Mouse (Mus musculus) heart, embryonic 11.5 days (tissue): ENCODE results near the gene Nt5c2. TPM values are rescaled to one million over a fixed set of nuclear protein-coding genes. Genes with fewer than 3 reads are reported as not detected.
A peak's percentile ranks its signal among the peaks of the same experiment; 100 is the strongest.

Experiments used
- ATAC-seq: fragments of 200-750 bp; cut with Nextera tagmentation; replicated peaks from 2 replicates; pipeline ENCODE4 v1.8.0; 2017; ENCODE audit warnings: moderate library complexity; ENCODE audit not compliant: insufficient number of reproducible peaks, low FRiP score, low TSS enrichment
- H3K27ac ChIP-seq: fragments of 300-500 bp; sonication (generic); 2 replicates; pipeline ENCODE4 v1.5.1; 2014; ENCODE audit warnings: mild to moderate bottlenecking, low read depth, low read length
- H3K27me3 ChIP-seq: fragments of 300-500 bp; sonication (generic); 2 replicates; pipeline ENCODE4 v1.6.1; 2014; ENCODE audit warnings: mild to moderate bottlenecking, low read length, mixed read lengths; ENCODE audit not compliant: control insufficient read depth, insufficient read depth
- H3K36me3 ChIP-seq: fragments of 300-500 bp; sonication (generic); 2 replicates; pipeline ENCODE4 v1.6.1; 2014; ENCODE audit warnings: mild to moderate bottlenecking, low read length, moderate library complexity, mixed read lengths; ENCODE audit not compliant: control insufficient read depth, insufficient read depth
- H3K4me1 ChIP-seq: fragments of 300-500 bp; sonication (generic); 2 replicates; pipeline ENCODE4 v1.6.1; 2014; ENCODE audit warnings: low read length; ENCODE audit not compliant: control insufficient read depth, insufficient read depth
- H3K4me2 ChIP-seq: fragments of 300-500 bp; sonication (generic); 2 replicates; pipeline ENCODE4 v1.6.1; 2014; ENCODE audit warnings: mild to moderate bottlenecking, moderate library complexity
- H3K4me3 ChIP-seq: fragments of 300-500 bp; sonication (generic); 2 replicates; pipeline ENCODE4 v1.5.1; 2014; ENCODE audit warnings: low read depth, low read length
- H3K9ac ChIP-seq: fragments of 300-500 bp; sonication (generic); 2 replicates; pipeline ENCODE4 v1.6.1; 2014; ENCODE audit warnings: mild to moderate bottlenecking, low read depth, low read length, moderate library complexity
- H3K9me3 ChIP-seq: fragments of 300-500 bp; sonication (generic); replicated peaks from 2 replicates; pipeline ENCODE4 v1.6.1; 2016; ENCODE audit warnings: low read length; ENCODE audit not compliant: control insufficient read depth
- WGBS: fragments of 180-500 bp; shearing (Covaris S2); extraction: QIAGEN DNeasy Blood & Tissue Kit; methylation state at CpG from one replicate; pipeline ENCODE4 v1.1.7; 2014; ENCODE audit not compliant: insufficient replicate concordance; 5-methylcytosine and 5-hydroxymethylcytosine counted together
- polyA plus RNA-seq: library from polyadenylated mRNA; unstranded; fragments of >200 nt; fragmentation: Nextera tagmentation; extraction: Ambion mirVana; gene quantifications from 2 replicates; pipeline ENCODE4 v1.2.1, GENCODE M21; 2014

Gene Nt5c2
- polyA plus RNA-seq, 1 experiment from 2014 or later = 82.3 TPM

DNA sequence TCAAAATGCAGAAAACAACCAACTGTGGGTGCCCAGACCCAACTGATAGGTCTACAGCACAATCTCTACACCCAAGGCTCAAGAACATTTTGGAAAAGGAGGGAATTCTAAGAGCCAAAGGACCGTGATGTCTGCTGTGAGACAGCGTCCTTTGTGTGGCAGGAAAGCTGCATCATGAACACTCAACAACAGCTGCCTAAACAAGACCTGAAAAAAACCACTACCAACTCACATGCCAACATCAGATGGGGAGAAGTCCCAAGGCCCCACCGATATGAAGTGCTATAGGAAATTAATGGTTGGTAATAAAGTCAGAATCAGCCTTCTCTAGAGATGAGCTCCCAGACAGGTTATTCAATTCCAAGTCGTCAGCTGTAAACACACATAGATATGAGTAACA, 57.0 kb downstream of the Nt5c2 start:
- Histone ChIP-seq H3K9ac (no peak overlapping the region), H3K4me3 (no peak overlapping the region), H3K27ac (no peak overlapping the region), H3K27me3 (no peaks in the 10 kb centered on the region), H3K36me3 (no peaks in the 10 kb centered on the region), H3K9me3 (no peaks in the 10 kb centered on the region), H3K4me1 (peaks cover 28% of the 10 kb centered on the region), H3K4me2 (no peak overlapping the region)
- 81% methylated on average over 4 of the region's 4 CpGs for WGBS
- ATAC-seq = no peak

DNA sequence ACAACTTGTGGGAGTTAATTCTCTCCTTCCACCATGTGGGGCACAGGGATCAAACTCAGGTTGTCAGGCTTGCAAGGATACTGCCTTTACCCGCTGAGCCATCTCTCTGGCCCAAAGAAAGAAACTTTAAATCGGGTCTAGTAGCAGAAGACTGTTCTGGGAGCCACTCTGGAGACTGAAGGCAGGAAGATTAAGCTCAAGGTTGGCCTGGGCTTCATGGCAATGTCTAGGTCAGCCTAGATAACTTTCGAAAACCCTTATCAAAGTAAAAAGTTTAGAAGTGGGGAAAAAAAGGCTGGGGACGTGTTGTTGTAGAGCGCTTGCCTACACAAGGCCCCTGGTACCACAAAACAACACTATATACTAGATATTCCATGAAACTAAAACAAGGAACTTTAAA, 58.0 kb downstream of the Nt5c2 start:
- H3K4me1 ChIP-seq = peaks cover 28% of the 10 kb centered on the region
- H3K27ac ChIP-seq = no peak overlapping the region
- WGBS = 67% methylated on average over 5 of the region's 5 CpGs

DNA sequence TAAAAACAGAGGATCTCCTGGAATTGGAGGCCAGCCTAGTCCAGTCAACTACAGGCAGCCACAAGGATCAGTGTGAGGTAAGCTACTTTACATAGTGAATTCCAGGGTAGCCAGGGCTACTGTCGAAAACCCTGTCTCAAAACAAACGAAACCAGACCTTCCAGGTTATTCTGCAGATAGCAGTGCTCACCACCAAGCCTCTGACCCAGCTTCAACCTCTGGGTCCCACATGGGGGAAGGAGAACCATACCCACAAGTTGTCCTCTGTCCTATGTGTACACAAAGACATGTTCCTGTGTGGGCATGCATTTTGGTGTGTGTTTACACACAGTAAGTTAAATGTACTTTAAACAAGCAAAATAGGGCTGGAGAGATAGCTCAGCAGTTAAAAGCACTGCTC, 58.5 kb downstream of the Nt5c2 start:
- no peak overlapping the region for H3K27ac ChIP-seq
- H3K9ac ChIP-seq = no peak overlapping the region
- ATAC-seq = no peak
- H3K27me3 ChIP-seq = no peaks in the 10 kb centered on the region
- H3K9me3 ChIP-seq = no peaks in the 10 kb centered on the region
- H3K4me2 ChIP-seq = no peak overlapping the region; the same call in 1 of the 2 replicates
- peaks cover 28% of the 10 kb centered on the region for H3K4me1 ChIP-seq
- no peaks in the 10 kb centered on the region for H3K36me3 ChIP-seq
- no peak overlapping the region for H3K4me3 ChIP-seq
- WGBS = 59% methylated on average over 2 of the region's 2 CpGs

More for the DNA sequence above, 58.0 kb downstream of the Nt5c2 start:
- Histone ChIP-seq H3K9ac (no peak overlapping the region), H3K9me3 (no peaks in the 10 kb centered on the region), H3K36me3 (no peaks in the 10 kb centered on the region), H3K4me3 (no peak overlapping the region), H3K27me3 (no peaks in the 10 kb centered on the region), H3K4me2 (no peak overlapping the region)
- ATAC-seq = no peak

DNA sequence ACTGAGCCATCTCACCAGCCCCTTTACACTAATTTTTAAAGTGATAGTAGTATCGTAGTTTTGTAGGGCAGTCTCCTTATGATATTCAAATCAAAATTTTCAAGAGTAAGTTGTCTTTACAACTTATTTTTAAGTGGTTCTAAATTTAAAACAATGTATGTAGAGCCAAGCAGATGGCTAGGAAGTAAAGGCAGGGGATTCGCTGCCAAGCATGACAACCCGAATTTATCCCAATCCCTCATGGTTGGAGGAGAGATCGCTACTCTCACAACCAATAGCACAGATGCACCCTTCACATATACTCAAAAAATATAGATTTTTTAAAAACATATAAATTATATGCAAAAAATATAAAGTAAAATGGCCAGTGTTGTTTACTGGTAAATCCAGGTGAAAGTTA, 59.3 kb downstream of the Nt5c2 start:
- Histone ChIP-seq H3K27me3 (no peaks in the 10 kb centered on the region), H3K36me3 (no peaks in the 10 kb centered on the region), H3K27ac (no peak overlapping the region), H3K9ac (no peak overlapping the region), H3K4me2 (no peak overlapping the region), H3K4me1 (peaks cover 24% of the 10 kb centered on the region), H3K9me3 (no peaks in the 10 kb centered on the region), H3K4me3 (no peak overlapping the region)
- WGBS = 96% methylated on average over 4 of the region's 4 CpGs
- ATAC-seq = no peak

DNA sequence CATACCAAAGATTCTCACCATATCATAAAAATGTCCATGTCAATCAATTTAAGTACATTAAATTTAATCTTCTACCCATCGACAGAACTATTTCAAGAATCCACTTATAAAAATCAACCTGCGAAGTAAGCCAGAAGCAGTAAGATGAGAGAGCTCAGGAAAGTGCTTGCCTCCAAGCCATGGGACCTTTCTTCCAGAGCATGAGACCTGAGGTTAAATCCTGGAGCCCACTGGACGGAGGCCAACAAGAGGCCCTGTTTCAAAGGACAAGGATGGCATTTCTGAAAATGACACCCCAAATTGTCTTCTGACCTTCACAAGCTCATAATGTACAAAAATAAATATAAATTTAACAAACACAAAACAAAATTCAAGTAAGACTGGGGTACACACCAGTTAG, 61.4 kb downstream of the Nt5c2 start:
- no peak overlapping the region for H3K9ac ChIP-seq
- no peaks in the 10 kb centered on the region for H3K27me3 ChIP-seq
- no peak overlapping the region for H3K4me2 ChIP-seq
- no peaks in the 10 kb centered on the region for H3K9me3 ChIP-seq
- peaks cover 6% of the 10 kb centered on the region; the same call in 1 of the 2 replicates for H3K36me3 ChIP-seq
- no peak overlapping the region for H3K4me3 ChIP-seq
- ATAC-seq = no peak
- H3K27ac ChIP-seq = no peak overlapping the region
- WGBS = 84% methylated on average over 3 of the region's 3 CpGs
- peaks cover 8% of the 10 kb centered on the region; the same call in 1 of the 2 replicates for H3K4me1 ChIP-seq

DNA sequence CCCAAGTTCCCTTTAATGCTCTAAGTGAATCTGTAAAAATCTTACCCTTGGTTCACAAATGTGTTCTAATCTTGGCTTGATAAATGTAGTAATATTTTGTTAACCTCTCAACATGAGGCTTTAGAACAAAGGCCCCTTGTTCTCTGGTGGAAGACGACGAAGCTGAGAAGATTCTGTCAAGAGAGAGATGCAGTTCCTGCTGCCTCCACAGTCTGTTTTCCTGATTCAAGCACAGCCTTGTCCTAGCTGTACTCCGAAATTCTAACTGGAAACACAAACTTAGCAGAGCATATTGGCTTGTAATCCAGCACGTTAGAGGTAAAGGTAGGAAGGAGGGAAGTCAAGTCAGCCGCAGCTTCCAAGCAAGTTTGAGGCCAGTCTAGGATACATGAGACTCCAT, 62.0 kb downstream of the Nt5c2 start:
- H3K4me3 ChIP-seq = no peak overlapping the region
- no peak overlapping the region for H3K9ac ChIP-seq
- no peak overlapping the region for H3K27ac ChIP-seq
- H3K4me1 ChIP-seq = peaks cover 8% of the 10 kb centered on the region; the same call in 1 of the 2 replicates
- H3K36me3 ChIP-seq = peaks cover 6% of the 10 kb centered on the region; the same call in 1 of the 2 replicates
- H3K9me3 ChIP-seq = no peaks in the 10 kb centered on the region
- 74% methylated on average over 5 of the region's 5 CpGs for WGBS
- H3K27me3 ChIP-seq = no peaks in the 10 kb centered on the region
- ATAC-seq = no peak
- H3K4me2 ChIP-seq = no peak overlapping the region

DNA sequence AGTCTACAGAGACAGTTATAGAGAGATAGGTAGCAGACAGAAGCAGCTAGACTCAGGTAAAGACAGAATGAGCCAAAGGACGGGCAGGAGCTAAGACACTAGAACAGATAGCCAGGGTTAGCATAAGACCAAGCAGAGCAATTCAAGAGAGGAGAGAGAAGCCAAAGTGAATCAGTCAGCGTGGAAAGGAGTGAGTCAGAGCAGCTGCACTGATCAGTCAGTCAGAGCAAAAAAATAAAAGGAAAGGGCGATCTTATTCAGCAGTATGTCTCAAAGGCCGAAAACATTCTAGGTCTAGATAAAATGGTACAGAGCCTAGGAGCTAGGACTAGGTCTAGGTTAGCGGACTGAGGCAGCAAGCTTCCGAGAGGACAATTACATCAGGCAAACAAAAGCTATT, 70.6 kb downstream of the Nt5c2 start:
- no peaks in the 10 kb centered on the region for H3K27me3 ChIP-seq
- no peak overlapping the region for H3K9ac ChIP-seq
- no peaks in the 10 kb centered on the region for H3K4me1 ChIP-seq
- WGBS = 86% methylated on average over 6 of the region's 6 CpGs
- no peak overlapping the region for H3K4me2 ChIP-seq
- H3K9me3 ChIP-seq = no peaks in the 10 kb centered on the region
- ATAC-seq = no peak
- no peaks in the 10 kb centered on the region; the same call in 1 of the 2 replicates for H3K36me3 ChIP-seq
- H3K27ac ChIP-seq = no peak overlapping the region
- H3K4me3 ChIP-seq = no peak overlapping the region

DNA sequence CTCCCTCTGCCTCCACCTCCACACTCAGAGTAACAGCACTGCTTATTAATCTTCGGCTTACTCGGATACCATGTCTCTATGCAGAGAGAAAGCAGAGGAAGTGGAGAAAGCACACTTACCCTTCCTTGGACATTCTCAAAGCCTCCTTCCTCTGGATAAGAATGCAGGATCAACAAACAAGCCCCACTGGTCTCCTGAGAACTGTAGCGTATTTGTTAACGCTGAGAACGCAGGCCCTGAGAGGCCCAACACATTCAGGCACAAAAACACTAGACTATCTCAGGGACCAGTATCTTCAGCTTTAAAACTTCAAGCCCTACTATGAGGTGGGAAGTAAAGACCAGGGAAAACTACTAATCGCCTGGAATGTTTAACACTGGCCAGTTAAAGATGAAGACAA, 77.8 kb downstream of the Nt5c2 start:
- peaks cover 15% of the 10 kb centered on the region for H3K4me1 ChIP-seq
- peak overlapping the region; percentile 40; the same call in 1 of the 2 replicates for H3K9ac ChIP-seq
- H3K4me3 ChIP-seq = no peak overlapping the region
- H3K4me2 ChIP-seq = 0 out of 2 replicates have a peak overlapping the region, but pooled peaks have one; percentile 0
- H3K27ac ChIP-seq = peak overlapping the region; percentile 58
- WGBS = 32% methylated on average over 6 of the region's 6 CpGs
- H3K27me3 ChIP-seq = no peaks in the 10 kb centered on the region
- no peaks in the 10 kb centered on the region for H3K9me3 ChIP-seq
- ATAC-seq = no peak
- no peaks in the 10 kb centered on the region for H3K36me3 ChIP-seq

DNA sequence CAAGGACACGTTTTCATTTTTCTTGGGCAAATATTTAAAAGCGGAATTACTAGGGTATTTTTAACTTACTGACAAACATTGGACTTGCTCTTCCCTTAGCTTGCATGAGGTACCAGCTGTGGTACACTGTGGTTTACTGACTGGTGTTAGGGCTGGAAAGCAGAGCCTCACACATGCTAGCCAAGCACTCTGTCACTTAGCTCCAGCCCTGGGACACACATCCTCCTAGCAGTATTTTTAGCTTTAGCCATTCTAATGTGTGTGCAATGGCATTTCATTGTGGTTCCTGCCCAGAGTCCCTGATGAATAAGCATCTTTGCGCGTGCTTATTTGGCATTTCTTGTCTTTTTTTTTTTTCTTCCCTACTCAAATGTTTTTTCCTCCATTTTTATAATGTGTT, 80.9 kb downstream of the Nt5c2 start:
- Histone ChIP-seq H3K27ac (no peak overlapping the region), H3K4me3 (no peak overlapping the region), H3K4me1 (peaks cover 18% of the 10 kb centered on the region), H3K4me2 (no peak overlapping the region), H3K9ac (no peak overlapping the region), H3K27me3 (no peaks in the 10 kb centered on the region), H3K36me3 (no peaks in the 10 kb centered on the region), H3K9me3 (no peaks in the 10 kb centered on the region)
- ATAC-seq = no peak
- 86% methylated on average over 4 of the region's 4 CpGs for WGBS
